Mouse (Mus musculus) limb, embryonic 13.5 days (tissue): Measurements from ENCODE around the gene Cfap157. TPM values are rescaled to one million over a fixed set of nuclear protein-coding genes. Genes with fewer than 3 reads are reported as not detected.
A peak's percentile ranks its signal among the peaks of the same experiment; 100 is the strongest.

Experiments
- ATAC-seq: fragments of 200-750 bp; cut with Nextera tagmentation; 2 replicates; pipeline ENCODE4 v1.8.0; 2017; ENCODE audit warnings: low read depth, moderate number of reproducible peaks, moderate TSS enrichment; ENCODE audit not compliant: low FRiP score
- H3K27ac ChIP-seq: fragments of 300-500 bp; sonication (generic); 2 replicates; pipeline ENCODE4 v1.5.1; 2015; ENCODE audit warnings: inconsistent platforms, mild to moderate bottlenecking, moderate library complexity
- H3K27me3 ChIP-seq: fragments of 300-500 bp; sonication (generic); 2 replicates; pipeline ENCODE4 v1.6.1; 2015; ENCODE audit warnings: mild to moderate bottlenecking, inconsistent platforms
- H3K36me3 ChIP-seq: fragments of 300-500 bp; sonication (generic); 2 replicates; pipeline ENCODE4 v1.6.1; 2015; ENCODE audit warnings: inconsistent platforms, mild to moderate bottlenecking, moderate library complexity
- H3K4me1 ChIP-seq: fragments of 300-500 bp; sonication (generic); 2 replicates; pipeline ENCODE4 v1.6.1; 2015; ENCODE audit warnings: inconsistent platforms
- H3K4me2 ChIP-seq: fragments of 300-500 bp; sonication (generic); replicated peaks from 2 replicates; pipeline ENCODE4 v1.6.1; 2015; ENCODE audit warnings: inconsistent platforms, mild to moderate bottlenecking, moderate library complexity
- H3K4me3 ChIP-seq: fragments of 300-500 bp; sonication (generic); 2 replicates; pipeline ENCODE4 v1.5.1; 2015; ENCODE audit warnings: moderate library complexity, mild to moderate bottlenecking, inconsistent platforms
- H3K9ac ChIP-seq: fragments of 300-500 bp; sonication (generic); 2 replicates; pipeline ENCODE4 v1.6.1; 2015; ENCODE audit warnings: mild to moderate bottlenecking, inconsistent platforms
- H3K9me3 ChIP-seq: fragments of 300-500 bp; sonication (generic); 2 replicates; pipeline ENCODE4 v1.6.1; 2016; ENCODE audit warnings: inconsistent platforms
- WGBS: fragments of 180-500 bp; shearing (Covaris S2); methylation state at CpG from one replicate; pipeline ENCODE4 v1.1.7; 2015; 5-methylcytosine and 5-hydroxymethylcytosine counted together
- polyA plus RNA-seq: library from polyadenylated mRNA; unstranded; fragments of >200 nt; fragmentation: Nextera tagmentation; extraction: Ambion mirVana; gene quantifications from 2 replicates; pipeline ENCODE4 v1.2.1, GENCODE M21; 2015

The Cfap157 gene
- polyA plus RNA-seq = 1.3 TPM in 2 replicates

DNA sequence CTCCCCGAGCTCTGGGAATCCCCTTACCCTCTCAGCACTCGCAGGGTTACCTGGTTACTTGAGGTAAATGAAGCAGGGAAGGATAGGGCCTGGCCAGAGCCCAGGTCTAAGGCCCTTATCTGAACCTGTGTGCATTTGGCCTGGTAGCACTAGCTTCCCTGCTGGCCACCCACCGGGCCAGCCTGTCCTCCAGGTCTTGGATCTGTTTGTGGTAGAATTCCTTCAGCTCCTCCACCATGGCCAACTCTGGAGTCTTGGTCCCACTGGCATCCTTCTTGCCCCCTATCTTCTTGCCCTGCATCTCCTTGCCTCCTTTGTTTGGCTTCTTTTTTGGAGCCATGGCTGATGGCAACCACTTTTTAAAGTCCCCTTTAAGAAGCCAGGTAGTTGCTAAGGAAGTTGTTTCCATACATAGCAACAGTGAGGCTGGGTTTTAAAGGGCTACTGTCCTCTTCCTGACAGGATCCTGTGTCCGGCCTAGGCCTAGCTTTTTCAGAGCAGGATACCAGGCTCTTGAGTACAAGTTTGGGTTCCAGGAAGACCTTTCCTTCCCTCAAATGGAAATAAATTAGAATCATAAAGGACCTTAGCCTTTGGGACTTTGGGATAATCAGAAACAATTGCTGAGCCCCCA, at the start of gene Cfap157:
Gene Cfap157 (minus strand): TSS at position 381 of the 634 bp plus-strand sequence.
- no peak for ATAC-seq
- Histone ChIP-seq H3K9ac (no peak within 1 kb of the TSS), H3K27ac (0 out of 2 replicates have a peak within 1 kb of the TSS, but pooled peaks have one; percentile 40)

GRCm38 (mm10) chr2:32828979-32829676, 44.9 kb upstream of the Cfap157 start:
- no peak for ATAC-seq
- Histone ChIP-seq H3K27ac (no peak overlapping the region), H3K9me3 (no peaks in the 10 kb centered on the region), H3K36me3 (no peaks in the 10 kb centered on the region; the same call in 1 of the 2 replicates), H3K4me1 (peaks cover 9% of the 10 kb centered on the region), H3K27me3 (no peaks in the 10 kb centered on the region), H3K4me3 (no peak overlapping the region), H3K9ac (no peak overlapping the region), H3K4me2 (no peak overlapping the region)
- 78% methylated on average over 11 of the region's 11 CpGs for WGBS

More for the DNA sequence above, at the start of gene Cfap157:
- 51% methylated on average over 4 of the region's 4 CpGs for WGBS
- Histone ChIP-seq H3K36me3 (no peaks in the 10 kb centered on the region), H3K4me2 (peak within 1 kb of the TSS; percentile 12; the same call in 1 of the 2 replicates), H3K4me1 (peaks cover 7% of the 10 kb centered on the region; the same call in 1 of the 2 replicates), H3K4me3 (no peak within 1 kb of the TSS), H3K27me3 (no peaks in the 10 kb centered on the region), H3K9me3 (no peaks in the 10 kb centered on the region)

DNA sequence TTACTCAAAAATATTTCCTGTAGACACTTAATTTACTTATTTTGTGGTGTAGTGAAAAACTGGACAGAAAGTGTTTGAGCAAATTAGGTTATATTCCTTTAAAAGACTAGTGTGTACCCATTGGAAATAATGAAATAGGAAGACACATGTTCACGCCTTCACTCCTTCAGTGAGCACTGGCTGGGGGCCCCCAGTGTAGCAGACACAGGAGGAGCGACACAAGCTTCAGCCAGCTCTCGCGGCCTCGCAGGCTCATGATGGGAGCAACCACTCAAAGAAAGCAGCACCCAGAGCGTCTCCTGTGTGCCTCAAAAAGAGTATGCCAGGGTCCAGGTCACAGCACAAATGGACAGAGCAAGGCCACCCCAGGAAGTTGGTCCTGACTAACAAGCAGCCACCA, 41.6 kb upstream of the Cfap157 start:
- H3K27ac ChIP-seq = no peak overlapping the region
- H3K27me3 ChIP-seq = no peaks in the 10 kb centered on the region
- H3K36me3 ChIP-seq = no peaks in the 10 kb centered on the region; the same call in 1 of the 2 replicates
- no peak overlapping the region for H3K4me3 ChIP-seq
- WGBS = 87% methylated on average over 6 of the region's 6 CpGs
- H3K9me3 ChIP-seq = no peaks in the 10 kb centered on the region
- peaks cover 15% of the 10 kb centered on the region for H3K4me1 ChIP-seq
- no peak overlapping the region for H3K4me2 ChIP-seq
- H3K9ac ChIP-seq = no peak overlapping the region
- no peak for ATAC-seq

DNA sequence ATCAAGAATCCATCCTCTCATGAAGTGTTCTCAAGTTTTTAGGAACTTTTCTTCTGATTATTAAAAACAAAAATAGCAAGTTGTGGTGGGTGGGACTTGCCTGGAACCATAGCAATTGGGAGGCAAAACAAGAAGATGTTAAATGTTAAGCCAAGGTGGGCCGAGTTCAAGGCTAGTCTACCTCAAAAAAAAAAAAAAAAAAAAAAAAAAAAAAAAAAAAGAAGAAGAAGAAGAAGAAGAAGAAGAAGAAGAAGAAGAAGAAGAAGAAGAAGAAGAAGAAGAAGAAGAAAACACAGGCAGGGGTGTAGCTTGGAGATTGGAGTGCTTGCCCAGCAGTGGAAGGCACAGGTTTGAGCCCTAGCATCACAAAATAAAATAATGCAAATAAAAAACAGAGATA, 40.5 kb upstream of the Cfap157 start:
- Histone ChIP-seq H3K9ac (no peak overlapping the region), H3K4me3 (no peak overlapping the region), H3K27ac (no peak overlapping the region), H3K4me1 (peaks cover 15% of the 10 kb centered on the region), H3K9me3 (no peaks in the 10 kb centered on the region), H3K36me3 (peaks cover under 1% of the 10 kb centered on the region; the same call in 1 of the 2 replicates), H3K4me2 (no peak overlapping the region), H3K27me3 (no peaks in the 10 kb centered on the region)
- ATAC-seq = no peak
- WGBS = 84% methylated on average over 1 of the region's 1 CpGs

- 49% methylated on average over 8 of the region's 8 CpGs for WGBS
- Histone ChIP-seq H3K27me3 (no peaks in the 10 kb centered on the region), H3K9me3 (no peaks in the 10 kb centered on the region), H3K4me3 (no peak overlapping the region), H3K9ac (0 out of 2 replicates have a peak overlapping the region, but pooled peaks have one; percentile 25), H3K4me1 (peaks cover 15% of the 10 kb centered on the region), H3K36me3 (peaks cover 6% of the 10 kb centered on the region; the same call in 1 of the 2 replicates), H3K4me2 (no peak overlapping the region), H3K27ac (no peak overlapping the region; the same call in 1 of the 2 replicates)
- ATAC-seq = no peak; the same call in 1 of the 2 replicates
Observed at GRCm38 (mm10) chr2:32824181-32824580, 40.0 kb upstream of the Cfap157 start.

DNA sequence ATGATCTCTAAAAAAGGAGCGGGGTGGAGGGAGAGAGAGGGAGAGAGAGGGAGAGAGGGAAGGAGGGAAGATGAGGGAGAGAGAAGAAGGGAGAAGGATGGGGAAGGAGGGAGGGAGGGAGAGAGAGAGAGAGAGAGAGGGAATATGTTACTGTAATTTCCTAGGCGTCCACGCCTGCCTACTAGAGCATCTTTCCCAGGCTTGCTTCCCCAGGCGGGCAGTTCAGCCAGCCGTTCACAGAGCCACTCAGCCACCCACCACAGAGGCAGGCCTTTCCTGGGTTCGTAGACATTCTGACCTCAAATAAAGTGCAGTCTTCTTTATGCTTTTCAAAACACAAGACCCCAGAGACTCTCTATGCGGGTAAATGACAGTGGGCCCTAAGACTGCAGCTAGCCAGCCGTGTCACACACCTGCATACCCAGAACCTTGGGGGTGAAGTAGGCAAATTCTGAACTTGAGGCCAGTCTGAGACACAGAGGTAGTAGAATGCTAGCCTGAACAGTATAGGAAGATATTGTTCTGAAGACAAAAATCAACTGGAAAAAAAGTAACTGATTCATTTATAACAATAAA, 39.4 kb upstream of the Cfap157 start:
- peaks cover 15% of the 10 kb centered on the region for H3K4me1 ChIP-seq
- peaks cover 6% of the 10 kb centered on the region; the same call in 1 of the 2 replicates for H3K36me3 ChIP-seq
- no peak overlapping the region for H3K4me3 ChIP-seq
- WGBS = 60% methylated on average over 8 of the region's 8 CpGs
- H3K4me2 ChIP-seq = no peak overlapping the region
- no peak for ATAC-seq
- H3K9me3 ChIP-seq = no peaks in the 10 kb centered on the region
- H3K27me3 ChIP-seq = no peaks in the 10 kb centered on the region
- peak overlapping the region; percentile 63; the same call in 1 of the 2 replicates for H3K27ac ChIP-seq
- H3K9ac ChIP-seq = no peak overlapping the region

GRCm38 (mm10) chr2:32823153-32823552, 38.9 kb upstream of the Cfap157 start:
- Histone ChIP-seq H3K27me3 (no peaks in the 10 kb centered on the region), H3K36me3 (peaks cover 6% of the 10 kb centered on the region; the same call in 1 of the 2 replicates), H3K4me1 (peaks cover 19% of the 10 kb centered on the region), H3K9ac (no peak overlapping the region), H3K27ac (no peak overlapping the region), H3K9me3 (no peaks in the 10 kb centered on the region), H3K4me3 (no peak overlapping the region), H3K4me2 (no peak overlapping the region)
- WGBS = 45% methylated on average over 11 of the region's 11 CpGs
- ATAC-seq = no peak

DNA sequence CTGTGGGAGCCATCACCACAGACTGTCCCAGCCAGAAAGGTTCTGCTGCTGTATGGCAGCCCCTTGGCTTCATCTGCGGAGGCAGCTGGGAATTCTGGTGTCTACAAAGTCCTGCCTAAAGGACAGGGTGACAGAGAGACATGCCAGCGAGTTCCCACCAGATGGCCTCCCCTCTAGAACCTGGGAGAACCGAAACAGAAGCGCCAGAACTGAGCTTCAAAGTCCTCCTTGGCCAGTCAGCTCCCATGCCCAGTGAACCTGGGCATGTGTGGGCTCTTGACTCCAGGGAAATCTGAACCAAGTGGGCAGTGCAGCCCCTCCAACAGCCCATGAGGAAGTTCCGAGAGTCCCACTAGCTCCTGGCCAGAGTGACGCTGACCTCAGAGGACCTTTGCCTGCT, 38.4 kb upstream of the Cfap157 start:
- H3K27ac ChIP-seq = no peak overlapping the region
- 80% methylated on average over 6 of the region's 6 CpGs for WGBS
- peaks cover 24% of the 10 kb centered on the region for H3K4me1 ChIP-seq
- no peak for ATAC-seq
- H3K27me3 ChIP-seq = no peaks in the 10 kb centered on the region
- no peak overlapping the region for H3K4me3 ChIP-seq
- no peak overlapping the region for H3K4me2 ChIP-seq
- H3K9ac ChIP-seq = no peak overlapping the region
- peaks cover 6% of the 10 kb centered on the region; the same call in 1 of the 2 replicates for H3K36me3 ChIP-seq
- H3K9me3 ChIP-seq = no peaks in the 10 kb centered on the region

- no peak for ATAC-seq
- 69% methylated on average over 11 of the region's 11 CpGs for WGBS
- H3K4me2 ChIP-seq = no peak overlapping the region
- no peak overlapping the region for H3K4me3 ChIP-seq
- peaks cover 36% of the 10 kb centered on the region for H3K4me1 ChIP-seq
- H3K27me3 ChIP-seq = no peaks in the 10 kb centered on the region
- H3K9ac ChIP-seq = no peak overlapping the region
- no peak overlapping the region for H3K27ac ChIP-seq
- 0 out of 2 replicates have a peak, but pooled peaks cover 6% of the 10 kb centered on the region for H3K36me3 ChIP-seq
- no peaks in the 10 kb centered on the region for H3K9me3 ChIP-seq
Observed at GRCm38 (mm10) chr2:32821041-32821802, 37.0 kb upstream of the Cfap157 start.

DNA sequence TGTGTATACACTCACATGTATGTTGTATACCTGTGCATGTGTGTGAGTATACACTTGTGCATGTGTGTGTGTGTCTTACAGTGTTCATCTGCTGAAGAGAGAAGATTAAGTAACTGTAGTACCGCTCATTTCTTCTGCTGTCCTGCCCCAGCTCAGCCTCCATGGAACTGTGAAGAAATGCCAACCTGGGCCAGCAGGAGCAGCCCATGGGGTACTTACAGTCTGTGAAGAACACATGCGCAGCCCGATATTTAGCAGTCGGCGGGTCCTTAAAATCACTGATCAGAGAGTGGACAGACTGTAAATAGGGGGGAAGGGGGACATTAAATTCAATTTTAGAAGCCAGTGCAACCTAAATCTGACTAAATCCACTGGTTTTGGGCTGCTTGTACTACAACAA, 34.0 kb upstream of the Cfap157 start:
- peaks cover 21% of the 10 kb centered on the region for H3K36me3 ChIP-seq
- H3K9ac ChIP-seq = no peak overlapping the region
- no peak overlapping the region for H3K4me3 ChIP-seq
- peaks cover 22% of the 10 kb centered on the region for H3K4me1 ChIP-seq
- H3K9me3 ChIP-seq = no peaks in the 10 kb centered on the region
- WGBS = 91% methylated on average over 5 of the region's 5 CpGs
- no peak overlapping the region for H3K27ac ChIP-seq
- no peaks in the 10 kb centered on the region for H3K27me3 ChIP-seq
- ATAC-seq = no peak
- no peak overlapping the region for H3K4me2 ChIP-seq

DNA sequence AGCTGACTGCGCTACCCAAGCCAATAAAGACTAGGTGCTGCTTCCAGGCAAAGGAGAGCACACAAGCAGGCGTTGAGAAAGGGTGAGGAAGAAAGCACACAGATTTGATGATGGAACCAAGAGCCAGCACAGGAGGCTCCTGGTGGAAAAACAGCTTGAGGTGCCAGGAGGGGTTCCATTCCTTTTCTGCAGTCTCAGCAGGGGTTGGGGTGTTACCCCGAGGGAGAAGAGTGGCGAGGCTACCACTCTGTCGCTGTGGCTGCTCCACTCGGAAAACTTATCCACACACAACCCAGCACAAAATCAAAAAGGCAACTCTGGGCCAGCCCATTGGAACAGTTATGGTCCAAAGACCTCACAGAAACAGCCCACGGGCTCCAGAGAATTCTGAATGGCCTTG, 33.4 kb upstream of the Cfap157 start:
- peaks cover 26% of the 10 kb centered on the region for H3K36me3 ChIP-seq
- H3K27me3 ChIP-seq = no peaks in the 10 kb centered on the region
- no peaks in the 10 kb centered on the region for H3K9me3 ChIP-seq
- H3K4me2 ChIP-seq = peak overlapping the region; percentile 25
- 48% methylated on average over 7 of the region's 7 CpGs for WGBS
- H3K4me3 ChIP-seq = no peak overlapping the region
- H3K4me1 ChIP-seq = peaks cover 20% of the 10 kb centered on the region
- H3K9ac ChIP-seq = no peak overlapping the region
- peak overlapping the region; percentile 53; the same call in 1 of the 2 replicates for H3K27ac ChIP-seq
- no peak; the same call in 1 of the 2 replicates for ATAC-seq
